Mouse (Mus musculus) intestine, embryonic 15.5 days (tissue): ENCODE measurements around the gene Ppp2r1b. TPM values are rescaled to one million over a fixed set of nuclear protein-coding genes. Genes with fewer than 3 reads are reported as not detected.
A peak's percentile ranks its signal among the peaks of the same experiment; 100 is the strongest.

ENCODE experiments used
- ATAC-seq: fragments of 200-750 bp; cut with Nextera tagmentation; 2 replicates; pipeline ENCODE4 v1.8.0; 2017; ENCODE audit warnings: moderate TSS enrichment, moderate library complexity
- H3K27ac ChIP-seq: fragments of 300-500 bp; sonication (generic); 2 replicates; pipeline ENCODE4 v1.5.1; 2015; ENCODE audit warnings: mild to moderate bottlenecking, inconsistent platforms
- H3K27me3 ChIP-seq: fragments of 300-500 bp; sonication (generic); replicated peaks from 2 replicates; pipeline ENCODE4 v1.6.1; 2015; ENCODE audit warnings: inconsistent platforms
- H3K36me3 ChIP-seq: fragments of 300-500 bp; sonication (generic); 2 replicates; pipeline ENCODE4 v1.6.1; 2015; ENCODE audit warnings: inconsistent platforms
- H3K4me1 ChIP-seq: fragments of 300-500 bp; sonication (generic); replicated peaks from 2 replicates; pipeline ENCODE4 v1.6.1; 2015; ENCODE audit warnings: inconsistent platforms
- H3K4me2 ChIP-seq: fragments of 300-500 bp; sonication (generic); replicated peaks from 2 replicates; pipeline ENCODE4 v1.6.1; 2015; ENCODE audit warnings: mild to moderate bottlenecking, inconsistent platforms
- H3K4me3 ChIP-seq: fragments of 300-500 bp; sonication (generic); replicated peaks from 2 replicates; pipeline ENCODE4 v1.5.1; 2015; ENCODE audit warnings: inconsistent platforms
- H3K9ac ChIP-seq: fragments of 300-500 bp; sonication (generic); 2 replicates; pipeline ENCODE4 v1.6.1; 2015; ENCODE audit warnings: inconsistent platforms
- H3K9me3 ChIP-seq: fragments of 300-500 bp; sonication (generic); 2 replicates; pipeline ENCODE4 v1.6.1; 2016; ENCODE audit warnings: inconsistent platforms
- WGBS: fragments of 180-500 bp; shearing (Covaris S2); methylation state at CpG from one replicate; pipeline ENCODE4 v1.1.7; 2015; 5-methylcytosine and 5-hydroxymethylcytosine counted together
- polyA plus RNA-seq: library from polyadenylated mRNA; unstranded; fragments of >200 nt; fragmentation: Nextera tagmentation; extraction: Ambion mirVana; gene quantifications from 2 replicates; pipeline ENCODE4 v1.2.1, GENCODE M21; 2015

Ppp2r1b gene
- polyA plus RNA-seq, 1 experiment from 2014 or later, result 65.7 TPM

DNA sequence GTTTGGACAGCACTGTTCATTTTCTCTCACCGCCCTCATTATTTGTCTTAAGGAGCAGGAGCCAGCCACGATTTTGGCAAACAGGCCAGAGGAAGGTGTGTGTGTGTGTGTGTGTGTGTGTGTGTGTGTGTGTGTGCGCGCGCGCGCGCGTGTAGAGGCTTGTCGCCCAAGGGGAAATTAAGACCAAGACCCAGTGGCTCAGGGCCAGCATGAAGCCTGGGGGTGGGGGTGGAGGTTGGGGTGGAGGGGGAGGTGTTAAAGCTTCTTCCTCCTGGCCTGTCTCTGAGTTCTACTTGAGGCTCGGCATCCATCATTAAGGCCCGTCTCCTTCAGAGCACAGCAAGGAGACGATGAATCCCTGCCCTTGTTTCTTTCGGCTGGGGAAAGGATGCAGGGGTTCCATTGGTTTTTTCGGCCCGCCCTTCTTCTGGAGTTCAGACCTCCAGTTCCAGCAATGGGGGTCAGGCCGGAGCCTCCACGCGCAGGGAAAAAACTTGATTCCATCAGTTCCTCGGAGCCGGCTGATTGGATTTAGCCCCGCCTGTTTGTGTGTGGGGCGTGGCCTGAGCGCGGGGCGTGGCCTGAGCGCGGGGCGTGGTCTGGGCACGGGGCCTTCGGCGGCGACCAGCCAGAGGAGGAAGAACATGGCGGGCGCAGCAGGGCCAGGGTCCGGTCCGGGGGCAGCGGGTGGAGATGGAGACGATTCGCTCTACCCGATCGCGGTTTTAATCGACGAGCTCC is 11.4 kb downstream of the Ppp2r1b start:
- Histone ChIP-seq H3K27ac (peak overlapping the region; percentile 90), H3K9me3 (no peaks in the 10 kb centered on the region), H3K4me3 (peak overlapping the region; percentile 81), H3K27me3 (no peaks in the 10 kb centered on the region), H3K9ac (peak overlapping the region; percentile 71), H3K4me2 (peak overlapping the region; percentile 74), H3K36me3 (peaks cover 10% of the 10 kb centered on the region; the same call in 1 of the 2 replicates), H3K4me1 (0 out of 2 replicates have a peak, but pooled peaks cover 18% of the 10 kb centered on the region)
- 1% methylated on average over 45 of the region's 45 CpGs for WGBS
- peak; percentile 93 for ATAC-seq

DNA sequence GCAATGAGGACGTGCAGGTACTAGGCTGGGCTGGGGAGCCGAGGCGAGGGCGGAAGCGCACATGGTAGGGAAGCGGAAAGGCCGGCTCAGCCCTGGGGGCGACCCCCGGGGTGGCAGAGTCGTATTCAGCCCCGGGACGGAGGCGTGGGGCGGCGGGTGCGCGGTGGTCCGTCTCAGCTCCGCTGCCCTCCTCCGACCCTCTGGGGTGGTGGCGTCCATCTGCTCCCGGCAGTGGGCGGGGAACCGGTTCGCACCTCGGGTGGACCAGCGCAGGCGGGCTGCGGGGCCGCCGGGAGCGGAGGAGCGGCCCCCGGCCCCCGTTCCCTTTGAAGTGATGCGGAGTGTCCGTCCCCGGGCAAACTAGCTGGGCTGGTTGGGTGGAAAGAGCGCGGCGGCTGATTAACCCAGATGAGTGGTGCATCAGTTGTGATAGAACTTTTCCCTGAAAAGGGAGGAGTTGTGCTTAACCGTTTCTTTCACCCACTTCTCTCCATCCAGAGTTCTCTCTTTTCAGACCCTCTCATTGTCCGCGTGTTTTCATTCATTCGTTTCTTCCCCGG is 12.1 kb downstream of the Ppp2r1b start:
- peaks cover 15% of the 10 kb centered on the region; the same call in 1 of the 2 replicates for H3K36me3 ChIP-seq
- H3K9ac ChIP-seq, result peak overlapping the region; percentile 71
- H3K27me3 ChIP-seq, result no peaks in the 10 kb centered on the region
- H3K4me2 ChIP-seq, result peak overlapping the region; percentile 74
- no peaks in the 10 kb centered on the region for H3K9me3 ChIP-seq
- 0% methylated on average over 43 of the region's 46 CpGs for WGBS
- peak overlapping the region; percentile 90 for H3K27ac ChIP-seq
- H3K4me1 ChIP-seq, result 0 out of 2 replicates have a peak, but pooled peaks cover 18% of the 10 kb centered on the region
- peak; percentile 65 for ATAC-seq
- H3K4me3 ChIP-seq, result peak overlapping the region; percentile 81

DNA sequence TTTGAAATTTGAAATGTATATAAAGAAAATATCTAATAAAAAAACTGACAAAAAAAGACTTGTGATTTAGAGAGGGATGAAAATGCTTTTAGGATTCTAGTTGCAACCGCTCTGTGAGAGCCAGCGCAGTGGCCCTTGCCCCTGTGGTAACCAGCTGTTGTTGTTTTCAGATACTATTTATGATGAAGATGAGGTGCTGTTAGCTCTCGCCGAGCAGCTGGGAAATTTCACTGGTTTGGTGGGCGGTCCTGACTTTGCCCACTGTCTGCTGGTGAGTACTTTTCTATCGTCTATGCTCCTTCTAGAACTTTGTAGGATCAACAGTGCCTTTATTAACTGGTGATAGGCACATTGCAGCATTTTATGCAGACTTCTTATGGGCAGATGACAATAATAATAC is 13.6 kb downstream of the Ppp2r1b start:
- Histone ChIP-seq H3K36me3 (peaks cover 21% of the 10 kb centered on the region), H3K27me3 (no peaks in the 10 kb centered on the region), H3K4me2 (no peak overlapping the region), H3K9me3 (no peaks in the 10 kb centered on the region), H3K27ac (no peak overlapping the region), H3K4me3 (no peak overlapping the region), H3K4me1 (0 out of 2 replicates have a peak, but pooled peaks cover 8% of the 10 kb centered on the region), H3K9ac (no peak overlapping the region)
- 70% methylated on average over 6 of the region's 6 CpGs for WGBS
- ATAC-seq, result no peak

DNA sequence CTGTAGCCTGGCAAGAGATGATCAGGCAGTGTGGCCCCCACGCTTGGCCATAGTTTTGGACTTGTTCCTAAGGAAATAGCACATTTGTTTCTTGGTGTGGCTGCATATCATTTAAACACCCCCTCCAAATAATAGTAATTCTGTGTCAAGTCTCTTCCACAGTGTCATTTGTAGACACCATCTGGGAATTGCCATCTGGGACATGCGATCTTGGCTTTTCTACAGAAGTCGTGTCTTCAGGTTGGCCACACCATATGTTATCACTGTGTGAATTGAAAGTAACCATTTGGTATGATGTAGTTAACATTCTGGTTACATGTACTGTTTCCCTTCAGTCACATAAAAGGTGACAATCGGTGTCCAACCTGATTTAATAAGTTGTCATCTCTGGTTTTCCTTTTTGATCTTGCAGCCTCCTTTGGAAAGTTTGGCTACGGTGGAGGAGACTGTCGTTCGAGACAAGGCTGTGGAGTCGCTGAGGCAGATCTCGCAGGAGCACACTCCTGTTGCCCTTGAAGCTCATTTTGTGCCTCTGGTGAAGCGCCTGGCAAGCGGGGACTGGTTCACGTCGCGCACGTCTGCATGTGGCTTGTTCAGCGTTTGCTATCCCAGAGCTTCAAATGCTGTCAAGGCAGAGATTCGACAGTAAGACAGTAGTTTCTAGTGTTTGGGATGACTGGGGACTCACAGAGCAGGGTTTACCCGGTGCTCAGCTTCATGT is 16.2 kb downstream of the Ppp2r1b start:
- WGBS, result 93% methylated on average over 18 of the region's 18 CpGs
- H3K36me3 ChIP-seq, result peaks cover 31% of the 10 kb centered on the region
- no peak for ATAC-seq
- 0 out of 2 replicates have a peak, but pooled peaks cover 4% of the 10 kb centered on the region for H3K4me1 ChIP-seq
- no peaks in the 10 kb centered on the region for H3K9me3 ChIP-seq
- H3K27ac ChIP-seq, result no peak overlapping the region
- H3K4me2 ChIP-seq, result no peak overlapping the region
- H3K9ac ChIP-seq, result no peak overlapping the region
- H3K27me3 ChIP-seq, result no peaks in the 10 kb centered on the region
- H3K4me3 ChIP-seq, result no peak overlapping the region

DNA sequence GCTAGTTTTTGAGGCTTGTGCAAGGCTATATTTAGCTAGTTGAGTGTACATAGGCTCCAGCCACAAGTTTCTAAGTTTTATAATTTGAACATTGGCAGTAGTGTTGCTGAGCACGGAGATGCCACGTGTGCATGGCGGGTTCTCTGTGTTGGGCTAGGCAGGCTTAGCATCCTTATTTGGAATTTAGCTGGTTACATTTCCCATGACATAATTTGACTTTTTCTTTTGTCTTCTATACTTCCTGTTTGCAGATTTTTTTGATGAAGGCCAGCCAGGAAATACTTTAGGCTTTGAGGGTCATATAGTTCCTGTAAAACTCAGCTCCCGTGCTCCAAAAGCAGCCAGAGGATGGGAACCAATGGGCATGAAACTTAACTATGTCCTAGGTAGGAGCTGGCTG is 18.7 kb downstream of the Ppp2r1b start:
- H3K4me1 ChIP-seq, result no peaks in the 10 kb centered on the region
- no peak overlapping the region for H3K27ac ChIP-seq
- no peaks in the 10 kb centered on the region for H3K27me3 ChIP-seq
- WGBS, result 85% methylated on average over 4 of the region's 4 CpGs
- H3K4me2 ChIP-seq, result no peak overlapping the region
- ATAC-seq, result no peak
- no peaks in the 10 kb centered on the region for H3K9me3 ChIP-seq
- no peak overlapping the region for H3K4me3 ChIP-seq
- H3K36me3 ChIP-seq, result peaks cover 45% of the 10 kb centered on the region
- no peak overlapping the region for H3K9ac ChIP-seq

DNA sequence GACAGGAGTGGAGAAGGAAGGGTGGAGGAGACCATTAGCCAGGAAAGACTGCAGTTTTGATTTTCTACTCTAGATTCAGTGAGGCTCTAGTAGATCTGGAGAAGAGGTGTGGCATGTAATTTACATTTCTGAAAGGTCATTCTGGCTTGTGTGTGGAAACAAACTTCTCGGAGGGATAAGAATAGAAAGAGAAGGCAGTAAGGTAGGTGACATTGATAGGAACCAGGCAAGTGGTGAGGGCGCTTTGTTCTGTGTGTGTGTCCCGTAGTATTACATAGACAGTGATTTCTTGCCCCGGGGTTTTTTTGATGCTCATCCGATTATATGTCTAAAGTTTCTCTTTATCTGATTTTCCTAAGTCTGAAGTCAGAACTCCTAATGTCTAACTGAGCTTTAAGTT is 19.8 kb downstream of the Ppp2r1b start:
- H3K9ac ChIP-seq, result no peak overlapping the region
- WGBS, result 65% methylated on average over 5 of the region's 5 CpGs

DNA sequence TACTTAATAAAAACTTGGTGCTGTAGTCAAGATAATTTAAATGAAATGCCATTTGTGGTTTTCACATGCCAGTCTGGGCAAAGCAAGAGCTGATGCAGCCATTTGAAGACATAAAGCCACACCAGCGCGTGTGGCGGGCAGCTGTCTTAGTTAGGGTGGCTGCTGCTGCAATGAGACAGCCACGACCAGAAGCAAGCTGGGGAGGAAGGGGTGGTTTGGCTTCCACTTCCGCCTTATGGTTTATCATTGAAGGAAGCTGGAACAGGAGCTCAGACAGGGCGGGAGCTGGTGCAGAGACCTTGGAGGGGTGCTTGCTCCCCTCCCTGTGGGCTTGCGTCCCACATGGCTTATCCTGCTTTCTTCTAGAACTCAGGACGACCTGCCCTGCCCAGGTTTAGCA is 20.7 kb downstream of the Ppp2r1b start:
- ATAC-seq, result no peak
- Histone ChIP-seq H3K27ac (no peak overlapping the region), H3K4me2 (no peak overlapping the region), H3K9me3 (no peaks in the 10 kb centered on the region), H3K4me1 (no peaks in the 10 kb centered on the region), H3K36me3 (peaks cover 45% of the 10 kb centered on the region), H3K4me3 (no peak overlapping the region), H3K9ac (no peak overlapping the region), H3K27me3 (no peaks in the 10 kb centered on the region)
- 82% methylated on average over 8 of the region's 8 CpGs for WGBS

More for the DNA sequence above, 19.8 kb downstream of the Ppp2r1b start:
- Histone ChIP-seq H3K27me3 (no peaks in the 10 kb centered on the region), H3K27ac (no peak overlapping the region), H3K4me1 (no peaks in the 10 kb centered on the region), H3K4me2 (no peak overlapping the region), H3K9me3 (no peaks in the 10 kb centered on the region), H3K36me3 (peaks cover 45% of the 10 kb centered on the region), H3K4me3 (no peak overlapping the region)
- ATAC-seq, result no peak

DNA sequence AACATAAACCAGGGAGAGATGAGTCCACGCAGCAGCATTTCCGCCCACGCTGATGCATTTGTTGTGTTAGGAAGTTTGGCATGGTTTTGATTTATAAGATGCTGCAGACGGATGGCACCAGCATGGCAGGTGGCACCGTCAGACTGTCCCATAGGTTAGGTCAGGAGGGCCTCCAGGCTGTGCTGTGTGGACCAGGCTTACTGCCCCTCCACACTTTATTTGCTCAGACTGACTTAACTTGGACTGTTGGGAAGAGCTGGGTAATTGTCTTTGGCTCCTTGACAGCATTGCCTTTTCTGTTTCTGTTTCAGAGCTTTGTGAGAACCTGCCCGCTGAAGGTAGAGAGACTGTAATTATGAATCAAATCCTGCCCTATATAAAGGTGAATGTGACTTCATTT is 21.9 kb downstream of the Ppp2r1b start:
- no peak for ATAC-seq
- Histone ChIP-seq H3K9me3 (no peaks in the 10 kb centered on the region), H3K27me3 (no peaks in the 10 kb centered on the region), H3K4me2 (no peak overlapping the region), H3K9ac (no peak overlapping the region), H3K4me3 (no peak overlapping the region), H3K27ac (no peak overlapping the region), H3K4me1 (no peaks in the 10 kb centered on the region), H3K36me3 (peaks cover 40% of the 10 kb centered on the region)
- WGBS, result 93% methylated on average over 6 of the region's 6 CpGs

DNA sequence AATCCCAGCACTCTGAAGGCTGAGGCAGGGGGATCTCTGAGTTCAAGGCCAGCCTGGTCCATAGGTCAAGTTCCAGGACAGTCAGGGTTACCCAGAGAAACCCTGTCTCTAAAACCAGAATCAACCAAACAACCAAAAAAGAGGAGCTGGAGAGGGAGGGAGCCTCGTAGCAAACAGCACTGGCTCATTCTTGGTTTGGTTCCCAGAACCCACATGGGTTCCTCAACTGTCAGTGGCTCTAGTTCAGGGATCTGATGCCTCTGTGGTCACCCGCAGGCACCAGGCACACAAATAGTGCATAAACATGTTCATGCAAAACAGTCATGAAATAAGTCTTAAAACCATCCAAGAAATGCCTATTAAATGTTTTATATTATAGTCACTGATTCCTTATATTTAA is 23.1 kb downstream of the Ppp2r1b start:
- Histone ChIP-seq H3K4me1 (no peaks in the 10 kb centered on the region), H3K4me3 (no peak overlapping the region), H3K27me3 (no peaks in the 10 kb centered on the region), H3K9ac (no peak overlapping the region), H3K27ac (no peak overlapping the region), H3K36me3 (peaks cover 35% of the 10 kb centered on the region), H3K9me3 (no peaks in the 10 kb centered on the region), H3K4me2 (no peak overlapping the region)
- WGBS, result 85% methylated on average over 2 of the region's 2 CpGs
- no peak for ATAC-seq

DNA sequence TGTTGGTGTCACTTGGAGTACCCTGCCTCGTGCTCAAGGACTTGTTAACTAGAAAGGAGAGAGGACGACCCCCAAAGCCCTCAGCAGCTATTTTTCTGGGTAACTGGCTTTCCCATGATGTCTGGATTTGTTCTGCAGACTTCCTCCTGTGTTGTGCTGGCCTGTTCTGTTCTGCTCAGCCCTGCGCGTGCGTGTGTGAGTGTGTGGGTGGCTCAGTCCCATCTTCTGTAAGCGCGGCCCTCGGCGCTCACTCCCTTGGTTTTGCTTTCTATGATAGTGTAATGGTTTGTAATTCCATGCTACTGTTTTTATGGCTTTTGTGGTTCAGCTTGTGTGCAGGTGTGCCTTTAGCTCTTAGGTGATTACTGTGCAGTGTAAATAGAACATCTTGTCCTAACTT is 28.1 kb downstream of the Ppp2r1b start:
- no peak overlapping the region for H3K4me3 ChIP-seq
- no peaks in the 10 kb centered on the region for H3K4me1 ChIP-seq
- no peak overlapping the region for H3K27ac ChIP-seq
- H3K4me2 ChIP-seq, result no peak overlapping the region
- H3K27me3 ChIP-seq, result no peaks in the 10 kb centered on the region
- no peaks in the 10 kb centered on the region for H3K9me3 ChIP-seq
- peaks cover 24% of the 10 kb centered on the region for H3K36me3 ChIP-seq
- no peak for ATAC-seq
- H3K9ac ChIP-seq, result no peak overlapping the region
- 92% methylated on average over 9 of the region's 9 CpGs for WGBS

DNA sequence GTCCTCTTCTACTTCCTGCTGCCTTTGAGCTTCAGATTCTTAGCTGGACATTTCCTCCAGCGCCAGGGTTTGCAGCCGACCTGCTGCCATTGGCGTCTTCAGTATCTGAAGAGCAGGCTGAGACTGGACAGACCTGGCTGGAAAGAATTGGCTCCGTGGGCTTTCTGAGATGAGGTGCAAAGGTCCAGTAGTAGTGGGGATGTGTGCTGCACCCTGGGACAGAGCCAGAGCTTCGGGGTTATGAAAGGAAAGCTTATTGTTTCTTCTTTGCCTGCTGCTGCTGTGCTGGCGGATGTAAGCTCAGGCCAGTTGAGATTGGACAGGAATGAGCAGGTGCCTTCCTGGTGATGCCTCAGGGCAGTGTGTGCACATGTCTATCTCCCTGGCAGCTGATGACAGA is 28.9 kb downstream of the Ppp2r1b start:
- Histone ChIP-seq H3K4me1 (no peaks in the 10 kb centered on the region), H3K4me2 (no peak overlapping the region), H3K27ac (no peak overlapping the region), H3K9me3 (no peaks in the 10 kb centered on the region), H3K27me3 (no peaks in the 10 kb centered on the region), H3K4me3 (no peak overlapping the region), H3K9ac (no peak overlapping the region), H3K36me3 (peaks cover 20% of the 10 kb centered on the region)
- WGBS, result 88% methylated on average over 6 of the region's 6 CpGs
- ATAC-seq, result no peak

DNA sequence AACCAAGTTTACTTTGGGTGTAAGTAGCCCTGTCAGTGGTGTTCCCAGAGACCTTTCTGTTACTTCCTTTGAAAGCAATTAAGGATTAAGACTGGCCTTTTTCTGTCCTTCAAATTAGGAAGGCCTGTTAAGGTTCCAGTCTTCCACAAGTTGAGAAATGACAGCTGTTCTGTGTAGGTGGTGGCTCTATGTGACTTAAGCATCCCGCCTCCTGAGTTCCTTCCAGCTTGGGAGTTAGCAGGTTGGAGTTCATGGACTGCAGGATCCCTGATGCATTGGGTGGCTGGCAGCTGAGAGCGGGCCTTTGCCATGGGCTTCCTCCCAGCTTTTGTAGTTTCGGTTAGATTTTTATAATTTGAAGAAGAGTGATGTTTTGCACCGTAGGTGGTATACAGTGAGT is 30.4 kb downstream of the Ppp2r1b start:
- Histone ChIP-seq H3K4me3 (no peak overlapping the region), H3K4me1 (no peaks in the 10 kb centered on the region), H3K27ac (no peak overlapping the region), H3K27me3 (no peaks in the 10 kb centered on the region), H3K36me3 (peaks cover 22% of the 10 kb centered on the region), H3K9me3 (no peaks in the 10 kb centered on the region), H3K9ac (no peak overlapping the region), H3K4me2 (no peak overlapping the region)
- WGBS, result 97% methylated on average over 4 of the region's 4 CpGs
- ATAC-seq, result no peak
